Mouse (Mus musculus): ENCODE data around the gene Lmcd1. TPM values are rescaled to one million over a fixed set of nuclear protein-coding genes. Genes with fewer than 3 reads are reported as not detected.

The Lmcd1 gene
- total RNA-seq, 2 experiments from 2014 or later = 39.9 to 42.3 TPM

DNA sequence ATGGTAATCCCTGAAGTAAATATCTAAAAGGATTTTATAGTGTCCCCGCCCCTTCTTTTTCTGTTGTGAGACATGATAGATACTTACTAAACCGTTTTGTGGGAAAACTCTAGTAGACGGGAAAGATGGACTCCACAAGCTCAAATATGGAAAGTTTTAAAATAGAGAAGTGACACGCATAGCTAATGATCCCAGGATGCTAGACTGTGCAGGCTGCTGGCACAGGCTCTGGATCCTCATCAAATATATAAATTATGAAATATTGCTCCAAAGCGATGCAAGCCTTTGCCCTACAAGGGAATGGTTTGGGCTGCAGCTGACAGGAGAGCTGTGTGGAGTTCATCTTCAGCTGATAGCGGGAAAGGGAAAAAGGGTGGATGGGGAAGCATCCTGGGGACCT lies 64.1 kb downstream of the Lmcd1 start:
- intact Hi-C loops (cut with DNase I) = no loop called here

DNA sequence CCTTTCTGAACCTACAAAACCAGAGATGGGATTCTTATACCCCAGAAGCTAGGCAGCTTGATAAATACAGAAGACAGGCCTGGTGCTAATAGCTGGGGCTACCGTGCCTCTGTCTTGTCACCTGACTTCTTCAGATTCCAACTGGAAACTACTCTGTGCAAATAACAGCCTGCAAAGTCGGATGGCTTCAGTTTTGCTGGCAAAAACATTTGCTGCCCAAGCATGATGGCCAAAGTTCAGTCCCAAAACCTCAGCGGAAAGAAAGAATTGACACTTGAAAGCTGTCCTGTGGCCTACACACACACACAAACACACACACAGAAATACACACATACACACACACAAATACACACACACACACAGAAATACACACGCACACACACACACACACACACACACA lies 65.5 kb downstream of the Lmcd1 start:
- DNase-seq = no peak
- intact Hi-C loops (cut with DNase I) = no loop called here

More for the DNA sequence above, 64.1 kb downstream of the Lmcd1 start:
- DNase-seq = no peak

DNA sequence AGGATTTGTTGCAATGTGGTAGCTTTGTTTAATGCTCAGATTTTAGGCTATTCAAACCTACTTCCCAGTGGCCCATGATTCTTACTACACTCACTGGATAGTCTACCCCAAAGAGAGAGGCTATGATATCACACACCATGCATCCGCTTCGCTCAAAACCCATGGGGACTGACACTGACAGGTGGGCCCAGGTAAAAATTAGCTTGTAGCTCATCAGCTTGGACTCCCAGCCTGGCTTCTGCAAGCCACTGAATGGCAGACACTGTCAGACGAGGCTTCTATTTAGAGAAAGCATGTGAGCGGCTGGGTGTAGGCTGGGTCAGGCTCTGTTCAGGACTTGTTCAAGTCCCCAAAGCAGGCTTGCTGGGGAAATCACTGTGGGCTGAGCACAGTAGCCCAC lies 76.9 kb downstream of the Lmcd1 start:
- intact Hi-C loops (cut with DNase I) = no loop called here
- DNase-seq = no peak

DNA sequence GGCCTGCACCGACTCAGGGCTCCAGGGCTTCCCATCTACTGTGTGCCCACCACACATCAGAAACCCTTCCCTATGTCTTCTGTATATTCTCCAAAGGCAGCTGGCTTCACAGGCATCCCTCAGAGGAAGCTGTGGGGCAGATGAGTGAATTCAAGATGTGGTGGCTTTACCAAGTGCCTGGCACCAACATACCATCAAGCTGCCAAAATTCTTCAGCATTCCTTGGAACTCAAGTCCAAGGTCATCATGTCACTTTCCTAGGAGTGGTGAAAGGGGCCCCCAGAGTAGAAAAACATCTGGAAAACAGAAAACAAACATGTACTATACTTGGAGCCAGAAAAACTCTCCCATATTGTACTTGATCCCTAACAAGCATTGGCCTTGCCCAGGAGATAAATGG lies 85.8 kb downstream of the Lmcd1 start:
- intact Hi-C loops (cut with DNase I) = loop anchor here (5.0 kb wide), 1 partner anchor 52 kb away; no protein-coding TSS in a partner anchor
- DNase-seq = no peak

DNA sequence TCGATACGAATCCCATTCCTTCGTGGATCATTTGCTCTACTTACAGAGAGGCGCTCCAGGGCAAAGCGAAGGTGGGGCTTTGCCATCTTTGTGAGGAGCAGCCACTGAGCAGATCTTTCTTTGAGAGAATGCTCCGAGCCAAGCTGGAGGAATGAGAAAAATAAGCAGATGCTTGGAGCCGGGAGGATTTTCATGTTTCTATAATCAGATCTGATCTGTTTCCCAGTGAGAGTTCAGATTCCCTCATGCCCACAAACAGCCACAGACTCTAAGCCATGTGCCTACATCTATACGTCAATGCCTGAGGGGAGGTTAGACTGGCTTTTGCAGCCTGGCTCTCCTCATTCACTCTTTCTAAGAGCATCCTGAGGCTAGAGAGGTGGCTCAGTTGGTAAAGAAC lies 87.1 kb downstream of the Lmcd1 start:
- intact Hi-C loops (cut with DNase I) = loop anchor here (5.0 to 10.0 kb wide), 2 partner anchors 83 to 644 kb away; no protein-coding TSS in a partner anchor
- DNase-seq = no peak

DNA sequence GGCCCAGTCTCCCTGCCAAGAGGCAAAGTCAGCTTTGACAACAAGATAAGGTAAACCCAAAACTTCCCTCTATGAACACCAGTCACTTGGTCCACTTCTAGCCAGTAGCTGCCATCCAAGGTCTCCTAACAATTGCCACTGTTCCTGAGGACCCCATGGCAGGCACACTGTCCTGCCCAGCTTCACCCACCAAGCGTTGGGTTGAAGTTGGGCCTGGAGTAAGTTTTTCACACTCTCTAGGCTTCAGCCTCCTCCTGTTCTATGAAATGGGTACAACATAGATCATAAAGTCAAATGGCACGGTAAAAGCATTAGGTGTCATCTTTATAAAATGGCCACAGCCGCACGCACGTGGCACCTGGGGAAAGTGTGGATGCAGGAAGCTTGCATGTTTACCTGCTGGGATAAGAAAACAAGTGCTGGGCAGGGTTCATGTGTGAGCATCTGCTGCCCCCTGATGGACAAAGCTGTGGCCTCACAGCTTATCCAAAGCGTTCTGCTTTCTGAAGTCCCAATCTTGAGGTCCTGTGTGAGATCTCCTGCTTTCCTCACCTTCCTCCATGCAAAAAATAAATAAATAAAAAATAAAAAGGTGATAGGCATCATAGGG lies 88.9 kb downstream of the Lmcd1 start:
- intact Hi-C loops (cut with DNase I) = loop anchor here (1.0 to 10.0 kb wide), 3 partner anchors 85 to 642 kb away; no protein-coding TSS in a partner anchor
- DNase-seq = peak; percentile 77 to 81

DNA sequence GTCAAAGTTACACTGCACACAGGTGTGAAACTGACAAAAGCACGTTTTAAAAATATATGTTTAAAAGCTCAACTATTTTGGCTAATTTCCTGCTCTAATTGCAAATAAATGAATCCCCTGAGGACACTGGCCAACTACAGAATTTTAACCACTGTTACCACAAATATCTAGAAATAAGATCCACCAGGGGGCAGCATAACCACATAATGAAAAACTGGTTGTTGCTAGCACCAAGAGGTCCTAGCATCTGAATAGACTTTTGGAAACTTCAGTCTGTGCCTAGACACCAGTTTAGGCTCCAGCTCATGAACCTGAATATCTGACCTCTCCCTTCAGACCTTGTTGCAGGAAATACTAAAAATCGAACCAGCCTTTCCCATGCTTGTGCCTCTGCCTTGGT lies 91.0 kb downstream of the Lmcd1 start:
- intact Hi-C loops (cut with DNase I) = loop anchor here (1.0 to 10.0 kb wide), 3 partner anchors 87 to 640 kb away; no protein-coding TSS in a partner anchor
- peak; percentile 47 to 53 for DNase-seq

DNA sequence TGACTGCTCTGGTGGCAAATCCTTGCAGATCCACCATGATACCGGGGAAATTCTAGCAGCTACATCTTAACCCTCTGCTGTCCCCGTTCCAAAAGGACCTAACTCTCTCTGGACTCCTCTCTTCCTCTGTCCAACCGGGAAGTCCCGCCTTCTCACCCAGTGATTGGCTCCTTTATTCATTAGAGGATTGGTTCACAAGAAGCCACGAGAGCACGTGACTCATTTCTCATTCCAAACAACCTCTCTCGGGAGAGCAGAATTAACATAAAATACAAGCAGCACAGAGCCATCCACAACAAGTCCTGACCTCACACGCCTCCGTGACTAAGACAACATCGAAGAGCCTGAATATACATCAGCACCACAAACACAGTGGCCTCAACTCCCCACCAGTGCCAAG lies 91.7 kb downstream of the Lmcd1 start:
- no peak for DNase-seq
- intact Hi-C loops (cut with DNase I) = loop anchor here (10.0 kb wide), 1 partner anchor 640 kb away; no protein-coding TSS in a partner anchor

DNA sequence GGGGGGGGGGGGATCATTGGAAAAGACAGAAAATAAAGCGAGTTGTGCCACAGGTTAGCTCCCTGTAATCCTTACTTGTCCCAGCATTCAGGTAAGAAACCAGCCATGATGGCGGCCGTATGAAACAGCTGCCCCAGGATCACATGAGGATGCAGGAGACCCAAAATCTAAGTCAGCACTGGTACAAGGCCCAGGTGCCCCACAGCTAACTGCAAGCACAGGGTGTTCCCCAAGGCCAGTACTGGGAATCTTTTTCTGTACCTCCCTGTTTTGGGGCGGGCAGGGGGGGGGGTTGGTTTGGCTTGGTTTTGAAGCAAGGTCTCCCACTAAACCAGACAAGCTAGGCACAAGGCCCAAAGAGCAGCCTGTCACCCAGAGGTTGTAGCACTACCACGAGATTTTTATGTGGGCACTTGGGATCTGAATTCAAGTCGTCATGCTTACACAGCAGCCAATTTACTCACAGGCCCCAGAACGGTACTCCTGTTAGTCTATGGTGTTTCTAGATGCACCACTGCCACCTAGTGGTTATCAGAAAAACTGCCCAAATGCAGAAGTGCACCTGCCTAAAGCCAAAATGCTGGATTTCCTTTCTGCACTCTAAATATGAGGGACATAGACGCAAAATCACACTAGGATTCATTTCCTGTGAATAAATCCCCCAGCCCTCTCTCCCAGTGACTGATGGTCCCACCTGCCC lies 100.5 kb downstream of the Lmcd1 start:
- intact Hi-C loops (cut with DNase I) = loop anchor here (2.0 kb wide), 1 partner anchor 33 kb away; no protein-coding TSS in a partner anchor
- peak; percentile 43 to 50 for DNase-seq

DNA sequence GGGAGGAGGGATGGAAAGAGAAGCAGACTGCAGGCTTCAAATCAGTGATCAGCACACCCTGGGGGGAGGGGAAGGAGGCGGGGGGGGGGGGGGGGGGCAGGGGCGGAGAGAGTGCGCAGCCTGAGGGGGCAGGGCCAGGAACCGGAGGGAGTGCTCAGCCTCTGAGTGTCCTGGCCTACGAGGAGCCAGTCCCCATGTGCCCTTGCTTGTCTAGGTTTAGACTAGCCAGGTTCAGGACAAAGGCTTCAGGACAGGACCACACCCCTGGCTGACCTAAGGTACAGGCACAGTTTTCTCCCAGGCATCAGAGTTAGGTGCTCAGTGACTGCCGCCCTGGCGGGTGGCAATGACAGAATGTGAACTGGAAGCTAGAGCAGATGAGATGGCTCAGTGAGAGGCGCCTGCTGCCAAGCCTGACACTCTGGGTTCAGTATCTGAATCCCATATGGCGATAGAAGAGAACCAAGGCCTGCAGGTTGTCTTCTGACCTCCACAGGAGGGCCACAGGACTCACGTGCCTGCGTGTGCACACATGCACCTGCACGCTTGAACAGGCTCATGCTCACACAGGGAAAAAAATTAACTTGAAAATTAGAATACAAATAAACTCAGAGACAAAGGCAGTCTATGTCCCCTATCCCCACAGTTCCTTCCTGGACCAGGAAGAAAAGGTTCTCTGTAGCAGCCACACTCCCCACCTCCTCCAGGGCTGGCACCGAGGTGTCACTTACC lies 102.3 kb downstream of the Lmcd1 start:
- intact Hi-C loops (cut with DNase I) = loop anchor here (2.0 kb wide), 1 partner anchor 31 kb away; no protein-coding TSS in a partner anchor

DNA sequence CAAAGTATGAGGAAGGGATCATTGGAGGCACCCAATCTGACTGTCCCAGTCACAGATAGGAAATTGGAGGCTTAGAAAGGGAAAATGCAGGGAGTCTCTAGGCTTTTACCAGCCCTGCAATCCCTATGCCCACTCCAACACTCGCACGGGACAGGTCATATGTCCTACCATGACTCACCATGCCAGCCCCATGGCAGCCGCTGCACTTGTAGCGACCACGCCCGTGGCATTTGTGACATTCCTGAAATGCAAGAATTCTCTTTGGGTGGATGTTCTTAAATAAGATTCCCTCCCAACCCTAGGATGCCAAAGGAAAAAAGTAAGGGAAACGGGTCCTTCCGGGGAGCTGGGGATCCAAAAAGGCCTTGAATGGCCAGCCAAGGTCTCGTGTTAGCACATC lies 105.5 kb downstream of the Lmcd1 start:
- intact Hi-C loops (cut with DNase I) = no loop called here
- DNase-seq = no peak

More for the DNA sequence above, 102.3 kb downstream of the Lmcd1 start:
- no peak for DNase-seq

Other genes with a start within 250 kb of the Lmcd1 start
- gene Ssu2, start 114.3 kb downstream of the Lmcd1 start, total RNA-seq (2021) = 1 to 10 TPM; 2.5 to 2.7 TPM
- 100 to 1,000 TPM in 1 of 2 experiments, 10 to 100 TPM in 1; 92.9 to 101 TPM for gene Cav3, start 185.7 kb downstream of the Lmcd1 start, total RNA-seq (2021)
- gene Oxtr, start 216.2 kb downstream of the Lmcd1 start, total RNA-seq (2021) = under 1 TPM; 0.22 to 0.30 TPM

Measured in heart, postnatal 36 days (tissue).